Mouse (Mus musculus): ENCODE results near the gene Dgkh.

- TF ChIP-seq CTCF (IDR thresholded peaks at IDR 0.05; ENCODE audit: control insufficient read depth, insufficient read depth, insufficient read length) (no peak), CEBPB (IDR thresholded peaks at IDR 0.05; ENCODE audit: low read depth) (no peak)
Measured at GRCm38 (mm10) chr14:78775226-78775625, 42.6 kb upstream of the Dgkh start.
